Mouse (Mus musculus) layer of hippocampus, adult 8-10 months (tissue): ENCODE measurements around the gene Slc30a4. TPM values are rescaled to one million over a fixed set of nuclear protein-coding genes. Genes with fewer than 3 reads are reported as not detected.
A peak's percentile ranks its signal among the peaks of the same experiment; 100 is the strongest.

Source experiments
- DNase-seq, 2 experiments: peaks; one replicate each; pipeline ENCODE4 v3.0.0; 2022; ENCODE audit warnings: low spot score in 2 of 2
- total RNA-seq, 4 experiments: library from RNA; stranded (reverse); gene quantifications; 2 replicates each; pipeline ENCODE4 v1.2.4; 2022

Gene Slc30a4
- total RNA-seq, 4 experiments from 2014 or later, result 30.2 to 35.3 (median 33.0) TPM

GRCm38 (mm10) chr2:122681379-122682137 lies 20.9 kb downstream of the Slc30a4 start:
- no peak for DNase-seq

- no peak for DNase-seq
Measured at GRCm38 (mm10) chr2:122675126-122675525, 27.3 kb downstream of the Slc30a4 start.

- DNase-seq, result no peak
Measured at GRCm38 (mm10) chr2:122672841-122673240, 29.6 kb downstream of the Slc30a4 start.

GRCm38 (mm10) chr2:122671714-122672113 lies 30.7 kb downstream of the Slc30a4 start:
- no peak for DNase-seq

- peak in 1 of 2 experiments; percentile 17 for DNase-seq
Measured at GRCm38 (mm10) chr2:122667856-122668255, 34.6 kb downstream of the Slc30a4 start.

GRCm38 (mm10) chr2:122665973-122666875 lies 36.2 kb downstream of the Slc30a4 start:
- peak in 1 of 2 experiments; percentile 12 for DNase-seq

- no peak for DNase-seq
Measured at GRCm38 (mm10) chr2:122665253-122665972, 37.0 kb downstream of the Slc30a4 start.

GRCm38 (mm10) chr2:122659825-122660224 lies 42.6 kb downstream of the Slc30a4 start:
- no peak for DNase-seq

- no peak for DNase-seq
Measured at GRCm38 (mm10) chr2:122657707-122658524, 44.5 kb downstream of the Slc30a4 start.

- no peak for DNase-seq
Measured at GRCm38 (mm10) chr2:122656767-122657166, 45.7 kb downstream of the Slc30a4 start.

GRCm38 (mm10) chr2:122656052-122656451 lies 46.4 kb downstream of the Slc30a4 start:
- no peak for DNase-seq

- DNase-seq, result no peak
Measured at GRCm38 (mm10) chr2:122652096-122653084, 50.1 kb downstream of the Slc30a4 start.

GRCm38 (mm10) chr2:122638673-122639072 lies 63.8 kb downstream of the Slc30a4 start:
- DNase-seq, result no peak

- no peak for DNase-seq
Measured at GRCm38 (mm10) chr2:122638029-122638428, 64.4 kb downstream of the Slc30a4 start.

GRCm38 (mm10) chr2:122637526-122637997 lies 64.9 kb downstream of the Slc30a4 start:
- peak in 1 of 2 experiments; percentile 43 for DNase-seq

GRCm38 (mm10) chr2:122636686-122637085 lies 65.8 kb downstream of the Slc30a4 start, which contains the start of gene AA467197:
AA467197 (plus strand) TSS chr2:122636986.
- DNase-seq, result no peak
